Mouse (Mus musculus): ENCODE measurements around the gene Btg1-ps1. TPM values are rescaled to one million over a fixed set of nuclear protein-coding genes. Genes with fewer than 3 reads are reported as not detected.

The Btg1-ps1 gene
- polyA plus RNA-seq (2014; fragmentation: Illumina TruSeq; extraction: RNeasy Lipid Tissue Mini Kit (QIAGEN cat#74804); ENCODE audit: insufficient read depth, low read depth, low replicate concordance): not detected

GRCm38 (mm10) chrX:38018597-38018996 lies at the start of gene Btg1-ps1:
Gene Btg1-ps1 (minus strand): TSS chrX:38018815.

GRCm38 (mm10) chrX:38066175-38066574 lies 47.6 kb upstream of the Btg1-ps1 start, which contains the start of gene Rhox10:
Gene Rhox10 (plus strand): TSS chrX:38066475.

GRCm38 (mm10) chrX:38043014-38043413 lies 24.4 kb upstream of the Btg1-ps1 start, which contains the start of gene Btg1-ps2:
Gene Btg1-ps2 (minus strand): TSS chrX:38043114.

Other genes with a start within 250 kb of the Btg1-ps1 start
- gene Rhox5, start 214.0 kb downstream of the Btg1-ps1 start, polyA plus RNA-seq (2014; fragmentation: Illumina TruSeq; extraction: RNeasy Lipid Tissue Mini Kit (QIAGEN cat#74804); ENCODE audit: insufficient read depth, low read depth, low replicate concordance): 0.45 TPM
- not detected for gene Rhox6, start 191.9 kb downstream of the Btg1-ps1 start, polyA plus RNA-seq (2014; fragmentation: Illumina TruSeq; extraction: RNeasy Lipid Tissue Mini Kit (QIAGEN cat#74804); ENCODE audit: insufficient read depth, low read depth, low replicate concordance)
- gene Rhox7a, start 187.1 kb downstream of the Btg1-ps1 start, polyA plus RNA-seq (2014; fragmentation: Illumina TruSeq; extraction: RNeasy Lipid Tissue Mini Kit (QIAGEN cat#74804); ENCODE audit: insufficient read depth, low read depth, low replicate concordance): not detected
- gene Rhox8, start 139.9 kb downstream of the Btg1-ps1 start, polyA plus RNA-seq (2014; fragmentation: Illumina TruSeq; extraction: RNeasy Lipid Tissue Mini Kit (QIAGEN cat#74804); ENCODE audit: insufficient read depth, low read depth, low replicate concordance): not detected
- not detected for gene Rhox7b, start 121.6 kb downstream of the Btg1-ps1 start, polyA plus RNA-seq (2014; fragmentation: Illumina TruSeq; extraction: RNeasy Lipid Tissue Mini Kit (QIAGEN cat#74804); ENCODE audit: insufficient read depth, low read depth, low replicate concordance)
- not detected for gene Rhox9, start 117.0 kb downstream of the Btg1-ps1 start, polyA plus RNA-seq (2014; fragmentation: Illumina TruSeq; extraction: RNeasy Lipid Tissue Mini Kit (QIAGEN cat#74804); ENCODE audit: insufficient read depth, low read depth, low replicate concordance)
- not detected for gene Btg1-ps2, start 24.3 kb upstream of the Btg1-ps1 start, polyA plus RNA-seq (2014; fragmentation: Illumina TruSeq; extraction: RNeasy Lipid Tissue Mini Kit (QIAGEN cat#74804); ENCODE audit: insufficient read depth, low read depth, low replicate concordance)
- gene Rhox10, start 47.7 kb upstream of the Btg1-ps1 start, polyA plus RNA-seq (2014; fragmentation: Illumina TruSeq; extraction: RNeasy Lipid Tissue Mini Kit (QIAGEN cat#74804); ENCODE audit: insufficient read depth, low read depth, low replicate concordance): not detected
- not detected for gene Rhox11, start 66.3 kb upstream of the Btg1-ps1 start, polyA plus RNA-seq (2014; fragmentation: Illumina TruSeq; extraction: RNeasy Lipid Tissue Mini Kit (QIAGEN cat#74804); ENCODE audit: insufficient read depth, low read depth, low replicate concordance)
- gene Rhox12, start 92.1 kb upstream of the Btg1-ps1 start, polyA plus RNA-seq (2014; fragmentation: Illumina TruSeq; extraction: RNeasy Lipid Tissue Mini Kit (QIAGEN cat#74804); ENCODE audit: insufficient read depth, low read depth, low replicate concordance): not detected
- not detected for gene Rhox13, start 102.4 kb upstream of the Btg1-ps1 start, polyA plus RNA-seq (2014; fragmentation: Illumina TruSeq; extraction: RNeasy Lipid Tissue Mini Kit (QIAGEN cat#74804); ENCODE audit: insufficient read depth, low read depth, low replicate concordance)
- 5.1 TPM for gene Zbtb33, start 171.0 kb upstream of the Btg1-ps1 start, polyA plus RNA-seq (2014; fragmentation: Illumina TruSeq; extraction: RNeasy Lipid Tissue Mini Kit (QIAGEN cat#74804); ENCODE audit: insufficient read depth, low read depth, low replicate concordance)
- 0.56 TPM for gene Tmem255a, start 233.6 kb upstream of the Btg1-ps1 start, polyA plus RNA-seq (2014; fragmentation: Illumina TruSeq; extraction: RNeasy Lipid Tissue Mini Kit (QIAGEN cat#74804); ENCODE audit: insufficient read depth, low read depth, low replicate concordance)

Data from lung, adult 10 weeks (tissue).